Mouse (Mus musculus): ENCODE data around the gene Tpx2. TPM values are rescaled to one million over a fixed set of nuclear protein-coding genes. Genes with fewer than 3 reads are reported as not detected.
A peak's percentile ranks its signal among the peaks of the same experiment; 100 is the strongest.

Gene Tpx2
- polyA plus RNA-seq, 1 experiment from 2014 or later = 59.8 TPM

- H3K9ac ChIP-seq (ENCODE audit: low read length) = no peak overlapping the region
- 70% methylated on average over 5 of the region's 5 CpGs for WGBS
- H3K4me1 ChIP-seq (ENCODE audit: control insufficient read depth, insufficient read depth, low read length) = peaks cover 20% of the 10 kb centered on the region
These were observed 37.4 kb upstream of the Tpx2 start for GRCm38 (mm10) chr2:152810158-152810941.

GRCm38 (mm10) chr2:152811336-152812165 is 36.2 kb upstream of the Tpx2 start:
- Histone ChIP-seq H3K36me3 (ENCODE audit: control insufficient read depth, insufficient read depth, low read length) (no peaks in the 10 kb centered on the region), H3K9ac (ENCODE audit: low read length) (peak overlapping the region; percentile 10; the same call in 1 of the 2 replicates), H3K27ac (ENCODE audit: low read length) (peak overlapping the region; percentile 63), H3K9me3 (replicated peaks; ENCODE audit: control insufficient read depth, low read length) (no peaks in the 10 kb centered on the region), H3K4me3 (replicated peaks; ENCODE audit: low read length) (no peak overlapping the region), H3K4me1 (ENCODE audit: control insufficient read depth, insufficient read depth, low read length) (peaks cover 31% of the 10 kb centered on the region), H3K4me2 (ENCODE audit: low read depth, low read length) (no peak overlapping the region), H3K27me3 (ENCODE audit: control insufficient read depth, insufficient read depth, low read length) (no peaks in the 10 kb centered on the region)
- ATAC-seq (ENCODE audit: insufficient read depth, low FRiP score) = peak; percentile 71
- WGBS = 35% methylated on average over 3 of the region's 3 CpGs

More at GRCm38 (mm10) chr2:152810158-152810941, 37.4 kb upstream of the Tpx2 start:
- H3K36me3 ChIP-seq (ENCODE audit: control insufficient read depth, insufficient read depth, low read length) = no peaks in the 10 kb centered on the region
- no peak overlapping the region for H3K4me2 ChIP-seq (ENCODE audit: low read depth, low read length)
- no peaks in the 10 kb centered on the region for H3K9me3 ChIP-seq (replicated peaks; ENCODE audit: control insufficient read depth, low read length)
- ATAC-seq (ENCODE audit: insufficient read depth, low FRiP score) = no peak
- peak overlapping the region; percentile 63 for H3K27ac ChIP-seq (ENCODE audit: low read length)
- no peaks in the 10 kb centered on the region for H3K27me3 ChIP-seq (ENCODE audit: control insufficient read depth, insufficient read depth, low read length)
- no peak overlapping the region for H3K4me3 ChIP-seq (replicated peaks; ENCODE audit: low read length)

GRCm38 (mm10) chr2:152813232-152813631 is 34.5 kb upstream of the Tpx2 start:
- H3K27ac ChIP-seq (ENCODE audit: low read length) = no peak overlapping the region
- no peak overlapping the region for H3K4me3 ChIP-seq (replicated peaks; ENCODE audit: low read length)
- H3K36me3 ChIP-seq (ENCODE audit: control insufficient read depth, insufficient read depth, low read length) = no peaks in the 10 kb centered on the region
- ATAC-seq (ENCODE audit: insufficient read depth, low FRiP score) = no peak
- H3K27me3 ChIP-seq (ENCODE audit: control insufficient read depth, insufficient read depth, low read length) = no peaks in the 10 kb centered on the region
- peaks cover 48% of the 10 kb centered on the region for H3K4me1 ChIP-seq (ENCODE audit: control insufficient read depth, insufficient read depth, low read length)
- no peaks in the 10 kb centered on the region for H3K9me3 ChIP-seq (replicated peaks; ENCODE audit: control insufficient read depth, low read length)
- no peak overlapping the region for H3K4me2 ChIP-seq (ENCODE audit: low read depth, low read length)
- WGBS = 96% methylated on average over 1 of the region's 1 CpGs
- no peak overlapping the region for H3K9ac ChIP-seq (ENCODE audit: low read length)

GRCm38 (mm10) chr2:152814213-152814874 is 33.4 kb upstream of the Tpx2 start:
- no peak for ATAC-seq (ENCODE audit: insufficient read depth, low FRiP score)
- peak overlapping the region; percentile 4; the same call in 1 of the 2 replicates for H3K27ac ChIP-seq (ENCODE audit: low read length)
- WGBS = 61% methylated on average over 6 of the region's 6 CpGs

GRCm38 (mm10) chr2:152815879-152816656 is 31.7 kb upstream of the Tpx2 start:
- H3K4me2 ChIP-seq (ENCODE audit: low read depth, low read length) = no peak overlapping the region
- peak overlapping the region; percentile 86 for H3K27ac ChIP-seq (ENCODE audit: low read length)
- no peak overlapping the region for H3K9ac ChIP-seq (ENCODE audit: low read length)
- peaks cover 59% of the 10 kb centered on the region for H3K4me1 ChIP-seq (ENCODE audit: control insufficient read depth, insufficient read depth, low read length)
- H3K27me3 ChIP-seq (ENCODE audit: control insufficient read depth, insufficient read depth, low read length) = no peaks in the 10 kb centered on the region
- no peaks in the 10 kb centered on the region for H3K9me3 ChIP-seq (replicated peaks; ENCODE audit: control insufficient read depth, low read length)
- no peaks in the 10 kb centered on the region for H3K36me3 ChIP-seq (ENCODE audit: control insufficient read depth, insufficient read depth, low read length)
- WGBS = 61% methylated on average over 7 of the region's 7 CpGs
- H3K4me3 ChIP-seq (replicated peaks; ENCODE audit: low read length) = no peak overlapping the region
- ATAC-seq (ENCODE audit: insufficient read depth, low FRiP score) = peak; percentile 26; the same call in 1 of the 2 replicates

More at GRCm38 (mm10) chr2:152814213-152814874, 33.4 kb upstream of the Tpx2 start:
- Histone ChIP-seq H3K9ac (ENCODE audit: low read length) (no peak overlapping the region), H3K27me3 (ENCODE audit: control insufficient read depth, insufficient read depth, low read length) (no peaks in the 10 kb centered on the region), H3K36me3 (ENCODE audit: control insufficient read depth, insufficient read depth, low read length) (no peaks in the 10 kb centered on the region), H3K4me3 (replicated peaks; ENCODE audit: low read length) (no peak overlapping the region), H3K4me2 (ENCODE audit: low read depth, low read length) (no peak overlapping the region), H3K9me3 (replicated peaks; ENCODE audit: control insufficient read depth, low read length) (no peaks in the 10 kb centered on the region), H3K4me1 (ENCODE audit: control insufficient read depth, insufficient read depth, low read length) (peaks cover 50% of the 10 kb centered on the region)

GRCm38 (mm10) chr2:152816657-152817348 is 31.0 kb upstream of the Tpx2 start:
- peaks cover 60% of the 10 kb centered on the region for H3K4me1 ChIP-seq (ENCODE audit: control insufficient read depth, insufficient read depth, low read length)
- 64% methylated on average over 3 of the region's 3 CpGs for WGBS
- no peaks in the 10 kb centered on the region for H3K36me3 ChIP-seq (ENCODE audit: control insufficient read depth, insufficient read depth, low read length)
- no peak for ATAC-seq (ENCODE audit: insufficient read depth, low FRiP score)
- no peak overlapping the region for H3K9ac ChIP-seq (ENCODE audit: low read length)
- peak overlapping the region; percentile 86 for H3K27ac ChIP-seq (ENCODE audit: low read length)
- no peak overlapping the region for H3K4me2 ChIP-seq (ENCODE audit: low read depth, low read length)
- no peaks in the 10 kb centered on the region for H3K9me3 ChIP-seq (replicated peaks; ENCODE audit: control insufficient read depth, low read length)
- no peak overlapping the region for H3K4me3 ChIP-seq (replicated peaks; ENCODE audit: low read length)
- H3K27me3 ChIP-seq (ENCODE audit: control insufficient read depth, insufficient read depth, low read length) = no peaks in the 10 kb centered on the region

- H3K36me3 ChIP-seq (ENCODE audit: control insufficient read depth, insufficient read depth, low read length) = no peaks in the 10 kb centered on the region
- 22% methylated on average over 6 of the region's 6 CpGs for WGBS
- H3K9ac ChIP-seq (ENCODE audit: low read length) = peak overlapping the region; percentile 46
- no peak overlapping the region for H3K4me2 ChIP-seq (ENCODE audit: low read depth, low read length)
- H3K27me3 ChIP-seq (ENCODE audit: control insufficient read depth, insufficient read depth, low read length) = no peaks in the 10 kb centered on the region
- H3K4me1 ChIP-seq (ENCODE audit: control insufficient read depth, insufficient read depth, low read length) = peaks cover 55% of the 10 kb centered on the region
- ATAC-seq (ENCODE audit: insufficient read depth, low FRiP score) = peak; percentile 43; the same call in 1 of the 2 replicates
- no peak overlapping the region for H3K4me3 ChIP-seq (replicated peaks; ENCODE audit: low read length)
- H3K27ac ChIP-seq (ENCODE audit: low read length) = peak overlapping the region; percentile 86
- no peaks in the 10 kb centered on the region for H3K9me3 ChIP-seq (replicated peaks; ENCODE audit: control insufficient read depth, low read length)
These were observed 30.0 kb upstream of the Tpx2 start for GRCm38 (mm10) chr2:152817596-152818291.

Measured in stomach, embryonic 16.5 days (tissue).